Mouse (Mus musculus) heart, adult 2 months (tissue): ENCODE measurements around the gene Prdm11. TPM values are rescaled to one million over a fixed set of nuclear protein-coding genes. Genes with fewer than 3 reads are reported as not detected.

Experiments used
- DNase-seq, 2 experiments: peaks; one replicate each; pipeline ENCODE4 v3.0.0; 2021
- H3K27ac ChIP-seq: fragments of 200-600 bp; 2 replicates; pipeline ENCODE4 v1.8.1; 2022
- H3K27me3 ChIP-seq: fragments of 200-500 bp; 2 replicates; pipeline ENCODE4 v1.6.1; 2012; ENCODE audit warnings: mild to moderate bottlenecking, low read length, inconsistent platforms, mixed read lengths; ENCODE audit not compliant: control insufficient read depth, insufficient read depth
- H3K36me3 ChIP-seq: fragments of 200-500 bp; 2 replicates; pipeline ENCODE4 v1.6.1; 2012; ENCODE audit warnings: low read length, inconsistent platforms; ENCODE audit not compliant: control insufficient read depth, insufficient read depth
- H3K4me1 ChIP-seq: fragments of 200-500 bp; 2 replicates; pipeline ENCODE4 v1.6.1; 2011; ENCODE audit warnings: low read length; ENCODE audit not compliant: control insufficient read depth, insufficient read depth
- H3K4me3 ChIP-seq: fragments of 200-600 bp; 2 replicates; pipeline ENCODE4 v1.8.1; 2022
- H3K79me2 ChIP-seq: fragments of 200-500 bp; replicated peaks from 2 replicates; pipeline ENCODE4 v1.6.1; 2012; ENCODE audit warnings: mild to moderate bottlenecking, inconsistent platforms, low read length, moderate library complexity, mixed read lengths; ENCODE audit not compliant: control insufficient read depth, insufficient read depth
- H3K9ac ChIP-seq: fragments of 200-500 bp; 2 replicates; pipeline ENCODE4 v1.6.1; 2012; ENCODE audit warnings: low read depth, mild to moderate bottlenecking, control low read depth, inconsistent platforms, low read length, mixed read lengths
- CTCF ChIP-seq: fragments of 200-600 bp; IDR thresholded peaks from 2 replicates; pipeline ENCODE4 v1.8.1; 2022; ENCODE audit warnings: antibody characterized with exemption, mild to moderate bottlenecking, moderate library complexity
- EP300 ChIP-seq: fragments of 200-500 bp; IDR thresholded peaks from 2 replicates; pipeline ENCODE4 v1.6.1; 2011; ENCODE audit warnings: low read depth, low read length, control low read depth; ENCODE audit not compliant: insufficient read depth
- POLR2A ChIP-seq: fragments of 200-500 bp; IDR thresholded peaks from 2 replicates; pipeline ENCODE4 v1.6.1; 2011; ENCODE audit warnings: mild to moderate bottlenecking, low read depth, low read length, control low read depth; ENCODE audit not compliant: insufficient read depth
- WGBS: fragments of 180-500 bp; shearing (Covaris S2); methylation state at CpG from one replicate; pipeline ENCODE4 v1.1.7; 2018; 5-methylcytosine and 5-hydroxymethylcytosine counted together
- intact Hi-C: fragments of 180-260 bp; cut with DNase I; formaldehyde crosslinking; loops from one replicate; pipeline ENCODE4 v1.15.1; 2025
- polyA plus RNA-seq: library from polyadenylated mRNA; depleted of rRNA; stranded (reverse); fragments of >200 nt; gene quantifications from 2 replicates; pipeline ENCODE4 v1.2.3, GENCODE M21; 2012
- total RNA-seq, 2 experiments: library from RNA; stranded (reverse); gene quantifications; 2 replicates each; pipeline ENCODE4 v1.2.3; 2021

The Prdm11 gene
- total and polyA plus RNA-seq, 3 experiments = 4.4 to 9.5 (median 7.9) TPM

DNA sequence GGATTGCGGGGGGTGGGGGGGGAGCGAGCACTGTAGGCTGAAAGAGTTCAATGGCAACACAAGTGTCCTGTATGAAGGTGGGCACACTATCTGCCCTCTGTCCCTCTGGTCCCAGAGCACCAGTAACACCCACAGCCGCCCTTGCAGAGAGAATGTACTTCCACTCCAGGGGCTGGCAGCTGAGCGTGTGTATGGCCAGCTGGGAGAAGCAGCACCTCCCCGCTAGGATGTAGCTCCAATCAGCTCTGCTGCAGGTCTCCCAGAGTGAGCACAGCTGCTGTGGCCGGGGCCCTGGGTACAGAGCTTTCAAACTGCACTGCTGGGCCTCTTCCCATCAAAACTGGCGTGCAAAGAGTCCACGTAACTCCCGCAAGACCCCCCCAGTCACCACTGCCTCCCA, 14.9 kb downstream of the Prdm11 start:
- Histone ChIP-seq H3K27ac (peak overlapping the region; percentile 92), H3K9ac (no peak overlapping the region), H3K36me3 (no peaks in the 10 kb centered on the region), H3K4me1 (peaks cover 19% of the 10 kb centered on the region), H3K27me3 (no peaks in the 10 kb centered on the region), H3K79me2 (no peaks in the 10 kb centered on the region), H3K4me3 (no peak overlapping the region)
- intact Hi-C loops = no loop called here
- WGBS = 62% methylated on average over 9 of the region's 9 CpGs
- peak; percentile 40; the same call in 1 of the 2 replicates for TF ChIP-seq POLR2A
- TF ChIP-seq EP300 = no peak
- no peak for DNase-seq

- Histone ChIP-seq H3K27ac (peak overlapping the region; percentile 92), H3K27me3 (no peaks in the 10 kb centered on the region), H3K9ac (peak overlapping the region; percentile 11), H3K36me3 (no peaks in the 10 kb centered on the region), H3K4me3 (no peak overlapping the region), H3K79me2 (no peaks in the 10 kb centered on the region), H3K4me1 (peaks cover 19% of the 10 kb centered on the region)
- intact Hi-C loops = loop anchor here (1.0 kb wide), 1 partner anchor 42 kb away; no protein-coding TSS in a partner anchor
- TF ChIP-seq EP300 (0 out of 2 replicates have a peak, but pooled peaks have one; percentile 12), POLR2A (peak; percentile 45; the same call in 1 of the 2 replicates), CTCF (no peak)
- WGBS = 40% methylated on average over 6 of the region's 6 CpGs
- peak; percentile 52 to 73 for DNase-seq
These were observed 15.9 kb downstream of the Prdm11 start for GRCm38 (mm10) chr2:93030101-93030500.

DNA sequence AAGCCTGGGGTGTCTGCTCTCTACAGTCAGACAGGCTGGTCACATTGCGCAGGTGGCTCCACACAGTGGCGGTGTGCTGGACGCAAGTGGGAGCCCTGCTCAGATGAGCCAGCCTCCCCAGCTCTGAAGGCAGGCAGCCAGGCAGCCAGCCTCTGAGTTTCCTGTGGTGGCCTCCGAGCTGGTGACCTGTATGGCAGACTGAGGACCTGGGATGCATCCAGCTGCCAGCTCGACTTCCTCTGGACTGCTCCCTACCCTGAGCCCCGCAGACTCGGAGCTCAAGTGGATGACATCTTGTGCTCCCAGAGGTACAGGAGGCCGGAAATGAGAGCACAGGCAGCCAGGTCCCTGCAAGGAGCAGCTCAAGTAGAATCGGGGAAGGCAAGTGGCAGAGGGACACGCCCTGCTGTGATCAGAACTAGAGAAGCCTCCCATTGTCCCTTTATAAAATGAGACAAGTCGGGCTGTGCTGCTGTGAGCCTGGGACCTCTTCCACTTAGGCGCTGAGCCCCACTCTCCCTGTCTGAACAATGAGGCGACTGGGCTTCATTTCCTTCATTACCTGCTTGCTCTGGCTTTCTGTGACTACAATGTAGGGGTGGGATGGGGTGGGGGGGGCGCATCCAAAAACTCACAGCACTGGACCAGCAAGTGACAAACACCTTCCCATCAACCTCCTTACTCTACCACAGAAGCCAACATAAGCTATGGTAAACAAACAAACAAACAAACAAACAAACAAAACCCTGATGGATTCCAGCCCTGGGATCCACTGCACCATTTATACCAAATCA, 16.5 kb downstream of the Prdm11 start:
- no peak overlapping the region for H3K4me3 ChIP-seq
- peak overlapping the region; percentile 92 for H3K27ac ChIP-seq
- TF ChIP-seq POLR2A (no peak), EP300 (no peak), CTCF (peak; percentile 62)
- no peaks in the 10 kb centered on the region for H3K27me3 ChIP-seq
- H3K9ac ChIP-seq = peak overlapping the region; percentile 15; the same call in 1 of the 2 replicates
- no peaks in the 10 kb centered on the region for H3K79me2 ChIP-seq
- DNase-seq = peak; percentile 57 to 73
- H3K4me1 ChIP-seq = peaks cover 19% of the 10 kb centered on the region
- no peaks in the 10 kb centered on the region for H3K36me3 ChIP-seq
- 17% methylated on average over 14 of the region's 14 CpGs for WGBS
- intact Hi-C loops = loop anchor here (1.0 to 10.0 kb wide), 2 partner anchors 41 to 75 kb away; no protein-coding TSS in a partner anchor

GRCm38 (mm10) chr2:93028865-93029264, 17.1 kb downstream of the Prdm11 start:
- Histone ChIP-seq H3K27me3 (no peaks in the 10 kb centered on the region), H3K9ac (no peak overlapping the region), H3K79me2 (no peaks in the 10 kb centered on the region), H3K4me1 (peaks cover 19% of the 10 kb centered on the region), H3K4me3 (no peak overlapping the region), H3K27ac (peak overlapping the region; percentile 92; the same call in 1 of the 2 replicates), H3K36me3 (no peaks in the 10 kb centered on the region)
- intact Hi-C loops = loop anchor here (10.0 kb wide), 1 partner anchor 74 kb away; no protein-coding TSS in a partner anchor
- TF ChIP-seq CTCF (no peak), EP300 (no peak), POLR2A (no peak)
- DNase-seq = no peak
- 55% methylated on average over 6 of the region's 6 CpGs for WGBS

- intact Hi-C loops = loop anchor here (10.0 kb wide), 1 partner anchor 73 kb away; no protein-coding TSS in a partner anchor
- H3K79me2 ChIP-seq = no peaks in the 10 kb centered on the region
- WGBS = 67% methylated on average over 7 of the region's 7 CpGs
- no peak overlapping the region for H3K4me3 ChIP-seq
- H3K27ac ChIP-seq = no peak overlapping the region
- DNase-seq = no peak
- no peak for TF ChIP-seq CTCF
- no peak for TF ChIP-seq POLR2A
- no peak for TF ChIP-seq EP300
- H3K4me1 ChIP-seq = peaks cover 19% of the 10 kb centered on the region
- no peaks in the 10 kb centered on the region for H3K27me3 ChIP-seq
- H3K36me3 ChIP-seq = no peaks in the 10 kb centered on the region
- H3K9ac ChIP-seq = no peak overlapping the region
These were observed 18.3 kb downstream of the Prdm11 start for GRCm38 (mm10) chr2:93027713-93028112.

GRCm38 (mm10) chr2:93024431-93024830, 21.5 kb downstream of the Prdm11 start:
- TF ChIP-seq CTCF (no peak), EP300 (no peak), POLR2A (no peak)
- DNase-seq = no peak
- H3K79me2 ChIP-seq = no peaks in the 10 kb centered on the region
- 77% methylated on average over 3 of the region's 3 CpGs for WGBS
- no peak overlapping the region for H3K4me3 ChIP-seq
- H3K9ac ChIP-seq = no peak overlapping the region
- no peaks in the 10 kb centered on the region for H3K36me3 ChIP-seq
- intact Hi-C loops = loop anchor here (10.0 kb wide), 1 partner anchor 70 kb away; no protein-coding TSS in a partner anchor
- no peaks in the 10 kb centered on the region for H3K27me3 ChIP-seq
- peaks cover 14% of the 10 kb centered on the region for H3K4me1 ChIP-seq
- no peak overlapping the region for H3K27ac ChIP-seq
